Mouse (Mus musculus) layer of hippocampus, adult 2 months (tissue): ENCODE results near the gene Arhgap45. TPM values are rescaled to one million over a fixed set of nuclear protein-coding genes. Genes with fewer than 3 reads are reported as not detected.

Experiments used
- DNase-seq, 2 experiments: peaks; one replicate each; pipeline ENCODE4 v3.0.0; 2022; ENCODE audit warnings: low spot score in 2 of 2
- H3K27ac ChIP-seq: fragments of 200-600 bp; 2 replicates; pipeline ENCODE4 v1.8.1; 2022
- H3K4me3 ChIP-seq: fragments of 200-600 bp; 2 replicates; pipeline ENCODE4 v1.8.1; 2022; ENCODE audit warnings: mild to moderate bottlenecking
- CTCF ChIP-seq: fragments of 200-600 bp; conservative IDR thresholded peaks from 2 replicates; pipeline ENCODE4 v1.8.1; 2022; ENCODE audit warnings: antibody characterized with exemption, mild to moderate bottlenecking, moderate library complexity
- total RNA-seq, 2 experiments: library from RNA; stranded (reverse); gene quantifications; 2 replicates each; pipeline ENCODE4 v1.2.3; 2021

Gene Arhgap45
- total RNA-seq, 2 experiments from 2014 or later = 3.7 to 4.4 TPM

DNA sequence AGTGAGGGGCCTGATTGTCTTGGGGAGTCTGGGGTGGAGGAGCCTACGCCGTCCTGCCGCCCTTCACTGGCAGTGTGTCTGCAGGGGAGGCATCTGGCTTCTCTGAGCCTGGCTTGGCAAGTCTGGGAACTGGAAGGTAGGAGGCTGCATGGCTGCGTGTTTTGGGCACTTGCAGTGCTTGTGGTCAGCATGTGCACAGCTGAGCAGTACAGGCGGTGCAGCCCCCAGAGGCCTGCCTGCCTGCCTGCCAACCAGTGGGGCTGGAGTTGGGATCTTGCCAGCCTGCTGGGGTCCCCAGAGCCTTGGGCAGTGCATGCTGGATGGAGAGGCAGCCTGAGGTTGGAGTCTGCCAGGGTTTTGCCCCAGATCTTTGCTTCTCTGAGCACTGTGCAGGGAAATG, 46.7 kb downstream of the Arhgap45 start:
- H3K4me3 ChIP-seq = no peak overlapping the region
- no peak for TF ChIP-seq CTCF
- DNase-seq = no peak
- peak overlapping the region; percentile 46; the same call in 1 of the 2 replicates for H3K27ac ChIP-seq

DNA sequence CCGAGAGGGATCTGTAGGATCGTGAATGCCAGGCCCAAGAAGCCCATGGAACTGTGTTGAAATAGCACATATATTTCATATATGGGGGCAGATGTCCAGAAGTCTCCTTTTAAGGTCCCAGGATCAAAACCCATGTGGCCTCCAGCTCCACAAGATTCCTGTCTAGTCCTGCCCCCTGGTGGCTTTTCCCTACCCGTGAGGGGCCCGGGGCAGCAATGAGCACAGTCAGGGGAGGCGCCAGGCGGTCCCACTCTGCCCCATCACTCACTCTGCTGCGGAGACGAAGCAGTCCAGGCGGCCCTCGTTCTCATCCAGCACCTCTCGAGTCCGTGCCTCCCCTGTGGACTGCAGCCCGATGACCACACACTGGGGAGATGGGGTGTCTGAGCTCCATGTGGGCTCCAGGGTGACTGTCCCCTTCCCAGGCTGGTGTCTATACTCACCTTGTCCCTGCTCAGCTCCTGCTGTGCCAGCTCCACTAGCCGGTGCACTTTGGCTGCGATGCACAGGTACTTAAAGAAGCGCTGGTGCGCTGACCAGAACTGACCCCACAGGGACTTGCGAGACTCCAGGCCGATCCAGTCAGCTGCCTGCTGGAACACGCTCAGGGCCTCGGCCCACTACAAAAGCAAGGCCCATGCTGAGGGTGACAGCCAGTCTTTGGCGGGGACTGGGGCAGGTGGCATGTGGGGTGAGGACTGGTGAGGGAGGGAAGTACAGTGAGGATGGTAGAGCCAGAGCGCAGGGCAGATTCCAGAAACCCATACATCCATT, 47.6 kb downstream of the Arhgap45 start:
- TF ChIP-seq CTCF = peak; percentile 38
- Histone ChIP-seq H3K4me3 (no peak overlapping the region), H3K27ac (peak overlapping the region; percentile 46; the same call in 1 of the 2 replicates)
- DNase-seq = no peak

DNA sequence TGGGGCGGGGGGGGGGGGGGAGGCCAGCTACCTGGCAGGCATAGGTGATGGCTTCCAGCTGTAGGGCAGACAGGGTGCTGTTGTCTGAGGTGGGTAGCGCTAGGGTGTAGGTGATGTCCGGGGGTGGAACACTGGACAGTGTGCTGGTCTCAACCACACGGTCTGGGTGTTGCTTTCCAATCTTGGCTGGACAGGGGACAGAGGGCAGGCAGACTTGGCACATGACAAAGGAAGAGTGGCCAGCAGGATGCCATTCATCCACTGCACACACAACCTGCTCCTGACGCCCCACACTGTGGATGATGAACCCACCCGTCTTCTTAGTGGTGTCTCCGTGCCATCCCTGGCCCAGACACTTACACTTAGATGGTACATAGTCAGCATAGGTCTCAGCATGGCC, 52.8 kb downstream of the Arhgap45 start:
- Histone ChIP-seq H3K27ac (no peak overlapping the region), H3K4me3 (no peak overlapping the region)
- DNase-seq = no peak
- no peak for TF ChIP-seq CTCF

DNA sequence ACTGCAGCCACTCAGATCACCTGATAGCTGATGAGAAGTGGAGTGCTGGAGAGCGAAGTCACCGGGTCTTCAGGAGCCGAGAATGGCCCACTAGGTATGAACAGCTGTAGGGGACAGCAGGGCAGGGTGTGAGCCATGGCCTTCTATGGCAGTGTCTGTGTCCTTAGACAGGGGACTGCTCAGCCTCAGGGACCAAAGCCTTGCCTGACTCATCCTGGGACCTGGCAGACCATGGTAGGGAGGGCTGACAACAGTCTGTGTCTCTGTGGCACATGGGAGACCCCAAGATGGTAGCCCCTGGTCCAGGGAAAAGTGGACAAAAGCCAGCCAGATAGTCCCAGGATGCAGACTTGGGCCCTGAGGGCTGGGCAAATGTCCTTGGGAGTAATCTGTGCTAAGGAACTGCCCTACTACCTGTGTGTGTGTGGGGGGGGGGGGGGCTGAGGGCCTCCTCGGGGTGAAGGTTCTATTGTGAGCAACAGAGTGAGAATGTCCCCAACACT, 53.5 kb downstream of the Arhgap45 start:
- no peak for TF ChIP-seq CTCF
- H3K4me3 ChIP-seq = no peak overlapping the region
- no peak for DNase-seq
- no peak overlapping the region for H3K27ac ChIP-seq

DNA sequence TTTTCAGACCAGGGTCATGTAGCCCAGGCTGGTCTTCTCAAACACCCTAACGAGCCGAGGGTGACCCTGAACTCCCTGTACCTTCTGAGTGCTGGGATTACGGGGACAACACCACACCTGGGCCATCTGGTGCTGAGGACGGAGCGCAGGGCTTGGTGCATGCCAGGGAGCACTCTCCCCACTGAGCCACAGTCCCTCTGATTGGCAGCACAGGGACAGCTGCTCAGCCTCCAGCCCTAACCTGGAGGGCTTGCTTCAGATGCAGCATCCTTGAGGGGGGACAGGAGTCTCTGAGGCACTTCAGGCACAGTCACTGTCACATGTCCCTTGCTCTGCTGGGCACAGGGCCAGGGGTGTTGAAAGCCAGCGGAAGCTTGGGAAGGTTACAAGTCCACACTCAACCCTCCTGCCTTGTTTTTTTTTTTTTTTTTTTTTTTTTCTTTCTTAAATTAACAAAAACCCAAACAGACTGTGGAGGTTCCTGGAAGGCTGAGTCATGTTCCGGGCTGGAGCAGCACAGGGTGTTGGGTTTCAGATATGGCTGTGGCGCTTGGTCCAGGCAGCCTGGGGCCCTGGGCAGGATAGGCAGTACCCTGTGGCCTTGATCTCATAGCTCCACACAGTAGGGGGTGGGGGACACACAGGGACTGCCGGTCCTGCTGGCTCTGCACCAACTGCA, 54.5 kb downstream of the Arhgap45 start:
- H3K27ac ChIP-seq = peak overlapping the region; percentile 77
- TF ChIP-seq CTCF = no peak
- DNase-seq = peak; percentile 48 to 61
- H3K4me3 ChIP-seq = no peak overlapping the region

DNA sequence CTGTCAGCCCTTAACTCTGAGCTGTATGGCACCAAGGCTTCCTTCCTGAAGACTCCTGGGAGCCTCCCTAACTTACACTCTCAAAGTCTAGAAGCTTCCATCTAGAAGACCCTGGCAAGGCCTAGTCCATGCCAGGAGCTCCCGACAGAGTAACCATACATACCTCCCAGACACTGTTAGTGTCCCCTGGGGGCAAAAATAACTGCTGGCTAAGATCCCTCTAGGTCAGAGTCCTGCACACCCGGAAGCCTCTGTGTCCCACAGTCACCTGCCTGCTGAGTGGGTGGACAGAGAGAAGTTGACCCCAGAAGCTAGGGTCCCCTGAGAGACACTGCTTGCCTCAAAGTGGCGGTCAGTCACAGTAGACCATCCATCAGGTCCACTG, 55.1 kb downstream of the Arhgap45 start:
- DNase-seq = no peak
- Histone ChIP-seq H3K4me3 (no peak overlapping the region), H3K27ac (peak overlapping the region; percentile 77)
- no peak for TF ChIP-seq CTCF

DNA sequence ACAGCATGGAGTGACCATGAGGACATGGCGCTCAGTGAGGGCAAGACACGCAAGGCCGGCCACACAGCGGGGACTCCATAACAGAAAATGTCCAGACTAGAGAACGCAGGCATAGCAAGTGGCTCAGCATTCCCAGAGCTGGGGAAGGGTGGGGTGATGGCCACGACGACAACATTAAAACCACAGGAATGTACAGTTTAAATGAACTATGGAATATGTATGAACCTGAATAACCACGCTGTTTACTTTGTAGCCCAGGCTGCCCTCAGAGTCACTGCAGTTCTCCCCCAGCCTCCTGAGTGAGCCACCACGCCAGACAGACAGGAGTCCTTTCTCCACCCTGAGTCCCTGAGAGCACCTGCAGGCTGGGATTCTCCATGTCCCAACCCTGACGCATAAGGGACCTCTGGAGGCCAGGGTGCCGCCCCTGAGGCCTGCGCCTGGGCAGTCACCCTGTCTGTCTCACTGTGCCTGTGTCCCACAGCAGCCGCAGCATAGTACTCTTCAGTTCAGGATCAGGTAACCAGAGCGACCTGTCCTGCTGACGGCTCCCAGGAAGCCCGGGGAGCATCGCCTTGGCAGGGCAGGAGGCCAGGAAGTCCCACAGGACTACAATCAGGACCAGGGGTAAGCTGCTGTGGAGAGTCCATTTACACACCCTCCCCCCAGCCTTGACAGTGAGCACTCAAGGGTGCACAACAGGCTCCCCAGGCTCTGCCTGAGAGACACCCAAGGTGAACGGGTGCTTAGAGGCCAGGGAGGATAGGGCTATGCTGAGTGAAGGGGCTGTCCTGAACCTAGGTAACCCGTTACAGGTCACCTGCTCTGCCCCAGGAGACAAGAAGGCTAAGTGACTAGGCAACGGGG, 56.4 kb downstream of the Arhgap45 start:
- no peak overlapping the region for H3K4me3 ChIP-seq
- DNase-seq = no peak
- H3K27ac ChIP-seq = no peak overlapping the region
- no peak for TF ChIP-seq CTCF

DNA sequence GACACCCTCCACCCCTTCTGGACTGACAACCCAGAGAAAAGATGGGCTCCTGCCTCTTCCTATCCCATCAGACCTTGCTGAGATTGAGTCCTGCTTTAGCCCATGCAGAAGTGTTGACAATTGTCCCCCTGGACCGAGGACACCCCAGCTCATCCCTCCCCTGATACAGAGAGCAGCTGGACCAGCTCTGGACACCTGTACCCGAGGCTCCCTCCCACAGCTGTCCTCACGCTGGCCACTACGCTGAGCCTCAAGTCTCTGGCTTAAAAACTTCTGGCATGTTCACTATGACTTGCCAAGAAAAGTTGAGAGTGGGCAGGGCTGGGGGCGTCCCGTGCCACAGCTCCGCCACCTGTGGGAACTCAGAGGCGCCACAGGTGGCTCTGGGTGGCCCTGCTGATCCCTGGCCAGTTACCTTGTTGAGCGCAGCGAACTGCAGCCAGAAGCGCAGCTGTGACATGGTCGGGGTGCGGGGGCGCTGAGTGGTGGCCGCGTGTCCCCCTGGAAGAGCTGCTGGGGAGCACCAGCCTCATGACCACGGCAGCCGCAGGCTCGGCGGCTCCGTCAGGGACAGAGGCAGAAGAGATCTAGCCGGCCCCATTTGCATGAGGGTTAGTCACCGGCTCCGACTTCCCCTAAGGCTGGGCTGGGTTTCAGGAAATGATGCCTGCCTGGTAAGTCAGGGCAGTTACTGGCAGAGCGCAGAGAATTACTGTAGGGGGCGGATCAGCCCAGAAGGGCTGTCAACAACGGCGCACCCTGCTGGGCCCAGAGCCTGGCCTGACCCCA, 58.6 kb downstream of the Arhgap45 start:
- H3K4me3 ChIP-seq = peak overlapping the region; percentile 43
- TF ChIP-seq CTCF = peak; percentile 69
- peak overlapping the region; percentile 81; the same call in 1 of the 2 replicates for H3K27ac ChIP-seq
- DNase-seq = peak; percentile 47 to 55

DNA sequence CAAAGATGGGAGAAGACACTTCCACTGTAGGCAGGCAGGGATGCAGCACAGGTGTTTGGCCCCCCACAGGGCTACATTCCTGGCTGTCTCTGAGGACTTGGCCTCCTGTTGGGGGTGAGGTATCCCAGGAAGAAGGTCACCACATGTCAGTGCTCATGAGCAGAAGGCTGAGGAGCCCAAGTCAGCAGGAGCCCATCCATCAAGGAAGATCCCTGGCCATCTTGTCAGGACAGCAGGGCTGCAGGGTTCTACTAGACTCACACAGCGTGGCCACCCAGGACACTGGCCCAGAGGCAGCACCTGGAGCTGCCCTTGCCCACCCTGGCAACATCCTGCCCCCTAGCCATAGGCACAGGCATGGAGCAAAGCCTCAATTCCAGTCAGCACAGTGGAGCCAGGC, 59.5 kb downstream of the Arhgap45 start:
- no peak for DNase-seq
- Histone ChIP-seq H3K4me3 (no peak overlapping the region), H3K27ac (peak overlapping the region; percentile 81; the same call in 1 of the 2 replicates)
- no peak for TF ChIP-seq CTCF

DNA sequence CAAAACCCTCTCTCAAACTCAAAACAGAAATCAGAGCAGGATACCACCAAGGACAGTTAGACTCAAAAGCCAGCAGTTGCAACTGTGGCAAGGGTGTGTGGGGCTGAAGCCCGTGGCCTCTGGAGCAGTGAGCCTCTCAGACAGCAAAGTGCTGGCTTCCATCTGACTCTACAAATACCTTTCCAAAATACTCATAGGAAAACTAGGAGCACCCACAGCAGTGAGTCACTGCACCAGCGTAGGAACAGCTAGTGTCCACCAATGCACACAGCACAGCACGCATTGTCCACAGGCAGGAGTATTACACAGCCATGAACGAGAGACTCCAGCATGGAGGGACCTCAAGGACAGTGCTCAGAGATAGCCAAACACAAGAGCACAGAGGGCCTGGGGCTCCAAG, 59.9 kb downstream of the Arhgap45 start:
- no peak overlapping the region for H3K4me3 ChIP-seq
- peak overlapping the region; percentile 81; the same call in 1 of the 2 replicates for H3K27ac ChIP-seq
- no peak for TF ChIP-seq CTCF
- DNase-seq = no peak

DNA sequence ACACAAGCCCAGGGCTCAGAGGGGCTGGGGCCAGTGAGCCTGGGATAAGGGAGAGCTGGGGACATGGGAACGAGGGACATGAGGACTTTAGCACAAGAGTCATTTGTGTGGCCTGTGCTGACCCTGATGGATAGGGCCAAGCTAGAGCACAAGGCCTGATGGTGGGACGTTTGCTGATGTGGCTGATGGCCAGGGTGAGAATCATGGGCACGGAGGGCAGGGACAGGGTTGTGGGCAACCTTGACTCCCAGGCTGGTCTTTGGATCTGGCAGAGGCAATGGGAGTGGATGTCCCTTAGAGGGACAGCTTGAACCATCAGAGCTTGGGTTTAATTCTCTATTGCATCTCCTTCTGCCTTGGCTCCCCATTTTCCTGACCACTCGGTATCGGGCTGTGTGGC, 60.9 kb downstream of the Arhgap45 start:
- Histone ChIP-seq H3K27ac (no peak overlapping the region), H3K4me3 (no peak overlapping the region)
- TF ChIP-seq CTCF = no peak
- no peak for DNase-seq

DNA sequence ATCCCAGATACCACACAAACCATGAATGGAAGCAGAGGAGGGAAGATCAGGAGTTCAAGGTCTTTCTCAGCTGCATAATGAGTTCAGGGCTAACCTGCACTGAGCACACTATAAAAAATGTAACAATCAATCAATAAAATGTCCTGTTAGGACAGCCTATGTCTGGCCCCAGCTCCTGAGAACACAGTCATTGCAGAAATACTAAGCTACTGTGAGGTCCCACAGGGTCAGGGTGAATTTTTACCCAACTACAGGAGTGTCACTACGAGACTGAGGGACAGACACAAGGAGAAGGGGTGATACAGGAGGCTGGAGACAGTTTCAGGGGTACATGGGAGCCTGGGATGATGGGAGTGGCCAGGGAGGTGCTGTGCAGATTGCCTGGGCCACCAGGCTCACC, 61.9 kb downstream of the Arhgap45 start:
- H3K4me3 ChIP-seq = no peak overlapping the region
- no peak for DNase-seq
- H3K27ac ChIP-seq = no peak overlapping the region
- no peak for TF ChIP-seq CTCF
